Mouse (Mus musculus): ENCODE data around the gene Lrrc7.

- TF ChIP-seq CTCF (IDR thresholded peaks at IDR 0.05; ENCODE audit: low read depth, low read length), result no peak
- TF ChIP-seq EP300 (IDR thresholded peaks at IDR 0.05; ENCODE audit: insufficient read depth, low read depth, low read length), result no peak
These were observed 205.8 kb downstream of the Lrrc7 start for GRCm38 (mm10) chr3:158356194-158356593.

All from ES-Bruce4 (cell line).